Mouse (Mus musculus) forebrain, embryonic 11.5 days (tissue): ENCODE data around the gene Enpp1. TPM values are rescaled to one million over a fixed set of nuclear protein-coding genes. Genes with fewer than 3 reads are reported as not detected.
A peak's percentile ranks its signal among the peaks of the same experiment; 100 is the strongest.

Source experiments
- ATAC-seq: fragments of 200-750 bp; cut with Nextera tagmentation; replicated peaks from 2 replicates; pipeline ENCODE4 v1.8.0; 2017; ENCODE audit warnings: moderate TSS enrichment; ENCODE audit not compliant: low FRiP score
- DNase-seq: peaks from one replicate; pipeline ENCODE4 v3.0.0-alpha.2; 2017; ENCODE audit warnings: low spot score
- H3K27ac ChIP-seq: fragments of 300-500 bp; sonication (generic); 2 replicates; pipeline ENCODE4 v1.5.1; 2014; ENCODE audit warnings: low read depth, low read length
- H3K27me3 ChIP-seq: fragments of 300-500 bp; sonication (generic); 2 replicates; pipeline ENCODE4 v1.6.1; 2014; ENCODE audit warnings: mild to moderate bottlenecking, low read length, mixed read lengths; ENCODE audit not compliant: control insufficient read depth, insufficient read depth
- H3K36me3 ChIP-seq: fragments of 300-500 bp; sonication (generic); 2 replicates; pipeline ENCODE4 v1.6.1; 2014; ENCODE audit warnings: mild to moderate bottlenecking, low read length, moderate library complexity, mixed read lengths; ENCODE audit not compliant: control insufficient read depth, insufficient read depth
- H3K4me1 ChIP-seq: fragments of 300-500 bp; sonication (generic); replicated peaks from 2 replicates; pipeline ENCODE4 v1.6.1; 2014; ENCODE audit warnings: low read length, mixed read lengths; ENCODE audit not compliant: control insufficient read depth, insufficient read depth
- H3K4me2 ChIP-seq: fragments of 300-500 bp; sonication (generic); 2 replicates; pipeline ENCODE4 v1.6.1; 2014; ENCODE audit warnings: low read depth, mild to moderate bottlenecking, low read length, moderate library complexity, mixed read lengths; ENCODE audit not compliant: severe bottlenecking
- H3K4me3 ChIP-seq: fragments of 300-500 bp; sonication (generic); 2 replicates; pipeline ENCODE4 v1.5.1; 2014; ENCODE audit warnings: low read depth, low read length
- H3K9ac ChIP-seq: fragments of 300-500 bp; sonication (generic); 2 replicates; pipeline ENCODE4 v1.6.1; 2014; ENCODE audit warnings: low read length
- H3K9me3 ChIP-seq: fragments of 300-500 bp; sonication (generic); 2 replicates; pipeline ENCODE4 v1.6.1; 2016; ENCODE audit warnings: low read length, mixed read lengths; ENCODE audit not compliant: control insufficient read depth
- WGBS: fragments of 180-500 bp; shearing (Covaris S2); extraction: QIAGEN DNeasy Blood & Tissue Kit; methylation state at CpG from one replicate; pipeline ENCODE4 v1.1.7; 2014; 5-methylcytosine and 5-hydroxymethylcytosine counted together
- polyA plus RNA-seq: library from polyadenylated mRNA; unstranded; fragments of >200 nt; fragmentation: Nextera tagmentation; extraction: Ambion mirVana; gene quantifications from 2 replicates; pipeline ENCODE4 v1.2.1, GENCODE M21; 2014

Gene Enpp1
- 0.71 and 0.89 TPM in 2 replicates for polyA plus RNA-seq

DNA sequence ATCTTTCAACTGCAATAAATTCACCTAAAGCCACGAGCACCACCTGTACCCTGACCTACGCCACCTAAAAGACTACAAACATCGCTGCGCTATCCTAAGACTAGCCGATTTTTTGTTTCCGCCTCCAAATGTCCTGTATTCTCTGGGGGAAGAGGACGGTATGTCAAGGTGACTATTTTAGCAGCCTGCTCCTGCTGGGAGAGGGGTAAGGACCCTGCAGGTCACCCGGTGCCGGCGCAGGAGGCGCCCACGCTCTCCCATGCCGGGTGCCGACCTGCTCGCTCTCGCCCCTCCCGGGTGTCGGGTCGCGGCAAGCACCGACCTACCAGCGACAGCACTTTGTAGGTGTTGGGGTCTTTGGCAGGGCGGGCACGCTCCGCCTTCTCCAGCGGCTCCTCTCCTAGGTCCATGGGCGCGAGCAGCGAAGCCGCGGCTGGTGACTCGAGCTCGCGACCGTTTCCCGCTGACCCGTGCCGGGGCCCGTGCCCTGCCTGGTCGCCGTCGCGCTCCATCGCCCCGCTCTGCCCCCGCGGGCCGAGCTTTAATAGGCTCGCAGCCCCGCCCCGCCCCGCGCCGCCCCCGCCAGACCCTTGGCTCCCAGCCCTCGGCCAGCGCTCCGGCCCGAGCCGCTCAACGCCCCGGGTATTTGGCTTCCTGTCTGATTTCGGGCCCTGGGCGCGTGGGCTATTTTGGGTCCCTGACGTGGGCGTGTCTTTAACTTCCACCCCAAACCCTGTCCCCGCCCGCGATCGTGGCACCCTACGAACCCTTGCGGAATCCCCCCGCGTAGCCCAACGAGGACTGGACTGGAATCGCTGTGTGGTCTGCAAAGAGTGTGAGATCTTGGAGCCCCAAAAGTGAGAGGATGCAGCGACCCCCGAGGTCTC, at the start of gene Enpp1:
Gene Enpp1, minus strand, starts transcription at position 680 of the 887 bp plus-strand sequence.
- Histone ChIP-seq H3K36me3 (no peaks in the 10 kb centered on the region), H3K4me2 (peak within 1 kb of the TSS; percentile 99), H3K9me3 (no peaks in the 10 kb centered on the region), H3K4me3 (peak within 1 kb of the TSS; percentile 59), H3K27me3 (peaks cover 7% of the 10 kb centered on the region; the same call in 1 of the 2 replicates), H3K27ac (no peak within 1 kb of the TSS), H3K9ac (peak within 1 kb of the TSS; percentile 55), H3K4me1 (no peaks in the 10 kb centered on the region; the same call in 1 of the 2 replicates)
- WGBS, result under 1% methylated on average over 79 of the region's 79 CpGs
- DNase-seq (peak; percentile 76), ATAC-seq (peak; percentile 73)

DNA sequence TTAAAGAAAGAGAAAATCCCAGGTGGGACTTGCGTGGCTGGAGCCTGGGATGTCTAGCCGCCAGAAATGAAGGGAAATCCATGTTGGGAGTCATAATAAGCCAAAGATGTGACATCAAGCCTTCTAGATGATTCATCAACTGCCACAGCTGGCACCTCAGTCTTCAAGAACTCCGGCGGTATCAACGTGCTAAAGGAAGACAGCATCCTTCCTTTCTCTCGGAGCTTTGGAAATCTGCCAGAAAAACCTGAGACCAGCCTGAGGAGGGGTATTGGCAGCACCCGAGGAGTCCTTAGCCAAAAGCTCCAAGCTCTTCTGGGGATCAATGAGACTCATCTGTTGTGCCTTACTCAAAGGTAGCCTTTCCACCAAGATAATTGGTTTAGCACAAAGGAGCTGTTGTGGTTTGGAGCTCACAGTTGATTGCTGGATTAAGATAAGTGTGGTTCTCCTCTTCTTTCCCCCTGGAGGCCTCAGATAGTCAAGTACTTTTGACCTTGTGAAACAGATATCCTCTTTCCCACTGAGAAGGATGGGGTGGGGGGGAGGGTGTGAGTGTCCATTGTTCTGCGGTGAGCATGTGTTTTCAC, 46.5 kb upstream of the Enpp1 start:
- Histone ChIP-seq H3K4me2 (no peak overlapping the region), H3K9me3 (no peaks in the 10 kb centered on the region), H3K36me3 (no peaks in the 10 kb centered on the region), H3K27ac (no peak overlapping the region), H3K9ac (no peak overlapping the region), H3K4me3 (no peak overlapping the region), H3K27me3 (no peaks in the 10 kb centered on the region), H3K4me1 (peaks cover 7% of the 10 kb centered on the region)
- DNase-seq (no peak), ATAC-seq (no peak)
- WGBS, result 62% methylated on average over 8 of the region's 8 CpGs

DNA sequence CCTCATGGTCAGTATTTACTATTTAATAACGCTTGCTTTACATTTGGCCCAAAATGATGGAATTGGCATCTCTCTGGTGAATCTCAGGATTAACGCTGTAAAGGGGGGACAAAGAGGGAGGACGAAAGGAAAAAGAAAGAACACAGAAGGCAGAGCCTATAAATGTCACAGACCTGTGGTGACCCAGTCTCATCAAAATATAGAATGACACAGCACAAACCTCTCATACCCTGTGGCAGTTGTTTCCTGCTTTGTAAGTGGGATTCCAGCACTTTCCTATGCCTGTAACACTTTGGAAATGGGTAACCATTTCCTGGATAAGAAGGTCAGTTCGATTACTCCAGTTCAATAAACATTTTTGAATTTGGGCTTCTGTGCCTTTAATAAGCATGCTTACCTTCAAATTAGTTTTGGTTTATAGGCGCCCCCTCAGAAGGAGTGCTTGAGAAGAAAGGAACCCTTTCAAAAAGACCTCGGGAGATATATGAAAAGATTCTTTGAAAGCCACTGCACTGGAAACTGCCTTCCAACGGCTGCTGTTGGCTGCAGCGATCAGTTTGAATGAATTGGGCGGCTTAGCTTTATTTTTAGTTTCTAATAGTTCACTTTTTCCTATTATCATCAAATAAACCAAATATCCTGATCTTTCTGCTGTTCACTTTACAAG, 43.0 kb upstream of the Enpp1 start:
- no peak overlapping the region for H3K4me3 ChIP-seq
- DNase-seq, result no peak
- peak; percentile 55 for ATAC-seq

DNA sequence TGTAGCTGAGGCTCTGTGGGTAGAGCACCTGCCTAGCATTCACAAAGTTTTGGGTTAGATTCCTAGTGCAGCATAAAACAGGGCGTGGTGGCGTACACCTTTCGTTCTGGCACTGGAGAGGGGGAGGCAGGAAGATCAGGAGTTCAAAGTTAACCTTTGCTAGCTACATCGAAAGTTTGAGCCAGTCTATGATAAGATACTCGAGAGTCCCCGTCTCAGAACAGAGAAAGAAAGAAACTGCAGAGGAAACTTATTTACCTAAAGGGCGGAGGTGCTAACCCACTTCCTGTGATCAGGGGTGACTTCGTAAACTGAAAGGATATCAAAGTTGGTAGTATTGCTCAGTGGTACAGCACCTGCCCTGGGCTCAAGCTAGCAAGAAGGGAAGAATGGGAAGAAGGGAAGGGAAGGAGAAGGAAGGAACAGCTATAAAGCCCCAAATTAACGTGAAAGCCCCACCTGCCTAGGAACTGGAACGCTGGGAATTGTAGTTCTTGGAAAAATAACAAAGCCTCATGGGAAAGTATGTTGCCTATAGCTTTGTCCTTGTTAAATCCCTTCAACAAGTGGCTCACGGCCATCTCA, 42.4 kb upstream of the Enpp1 start:
- no peak for DNase-seq
- Histone ChIP-seq H3K9ac (no peak overlapping the region; the same call in 1 of the 2 replicates), H3K4me1 (peaks cover 7% of the 10 kb centered on the region), H3K4me2 (peak overlapping the region; percentile 35; the same call in 1 of the 2 replicates), H3K27ac (no peak overlapping the region), H3K27me3 (no peaks in the 10 kb centered on the region), H3K4me3 (peak overlapping the region; percentile 15; the same call in 1 of the 2 replicates), H3K9me3 (no peaks in the 10 kb centered on the region), H3K36me3 (no peaks in the 10 kb centered on the region)
- 53% methylated on average over 11 of the region's 11 CpGs for WGBS
- peak; percentile 67; the same call in 1 of the 2 replicates for ATAC-seq

More for the DNA sequence above, 43.0 kb upstream of the Enpp1 start:
- no peaks in the 10 kb centered on the region for H3K36me3 ChIP-seq
- 24% methylated on average over 9 of the region's 9 CpGs for WGBS
- H3K27me3 ChIP-seq, result no peaks in the 10 kb centered on the region
- H3K9me3 ChIP-seq, result no peaks in the 10 kb centered on the region
- H3K9ac ChIP-seq, result no peak overlapping the region
- peaks cover 7% of the 10 kb centered on the region for H3K4me1 ChIP-seq
- H3K4me2 ChIP-seq, result peak overlapping the region; percentile 35
- no peak overlapping the region; the same call in 1 of the 2 replicates for H3K27ac ChIP-seq

DNA sequence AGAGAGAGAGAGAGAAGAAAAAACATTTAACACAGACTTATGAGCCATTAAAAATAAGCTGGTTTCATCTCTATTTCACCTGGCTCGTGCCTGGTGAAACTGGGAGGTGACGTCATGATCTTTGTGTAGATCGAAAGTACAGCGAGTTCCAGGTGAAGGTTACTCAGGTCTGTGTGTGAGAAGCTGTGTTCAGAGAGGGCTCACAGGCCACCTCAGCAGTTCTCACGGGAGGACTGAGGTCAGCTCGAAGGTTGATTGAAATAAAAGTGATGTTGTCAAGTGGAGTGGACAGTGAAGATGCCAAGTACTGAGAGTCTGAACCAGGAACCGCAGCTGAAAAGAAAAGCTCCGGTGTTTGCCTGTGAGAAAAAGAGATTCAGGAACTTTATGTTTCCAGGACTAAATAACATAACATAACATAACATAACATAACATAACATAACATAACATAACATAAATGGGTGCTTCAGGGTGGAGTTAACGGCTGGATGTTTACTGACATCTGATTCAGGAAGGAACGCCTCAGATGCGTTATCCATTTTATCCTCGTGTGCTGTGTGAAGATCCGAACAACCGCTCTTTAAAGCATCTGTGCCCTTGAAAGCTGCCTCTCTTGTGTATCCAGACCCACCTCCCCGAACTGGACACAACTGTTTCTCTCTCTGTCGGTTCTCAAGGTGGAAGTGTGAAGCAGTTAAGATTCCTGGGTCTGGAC, 41.7 kb upstream of the Enpp1 start:
- Histone ChIP-seq H3K4me2 (peak overlapping the region; percentile 35; the same call in 1 of the 2 replicates), H3K4me1 (peaks cover 7% of the 10 kb centered on the region), H3K4me3 (peak overlapping the region; percentile 15; the same call in 1 of the 2 replicates), H3K9ac (no peak overlapping the region), H3K9me3 (no peaks in the 10 kb centered on the region), H3K27ac (no peak overlapping the region), H3K27me3 (no peaks in the 10 kb centered on the region), H3K36me3 (no peaks in the 10 kb centered on the region)
- ATAC-seq, result no peak
- 74% methylated on average over 16 of the region's 16 CpGs for WGBS
- DNase-seq, result no peak

DNA sequence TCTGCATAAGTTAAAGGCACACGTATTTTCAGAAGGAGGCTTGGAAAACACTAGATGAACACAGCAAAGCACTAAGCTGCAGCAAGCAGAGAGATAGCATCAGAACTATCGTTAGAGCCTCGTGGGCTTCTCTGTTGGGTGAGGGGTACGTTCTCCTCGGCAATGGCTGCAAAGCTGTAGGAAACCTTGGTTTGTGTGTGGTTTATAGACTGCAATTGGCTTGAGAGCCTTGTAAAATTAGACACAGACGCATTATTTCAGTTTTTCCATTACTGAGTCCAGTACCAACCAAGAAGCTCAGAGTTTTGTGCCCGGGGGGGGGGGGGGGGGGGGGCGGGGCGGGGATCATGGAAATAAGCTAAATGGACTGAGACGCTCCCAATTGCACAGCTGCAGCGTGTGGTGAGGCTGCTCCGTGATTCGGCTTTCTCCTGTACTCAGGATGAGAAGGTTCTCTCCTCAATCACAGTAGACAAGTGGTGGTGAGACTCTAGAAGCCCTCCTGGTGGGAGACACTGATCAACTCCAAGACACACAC, 31.1 kb upstream of the Enpp1 start:
- H3K4me3 ChIP-seq, result no peak overlapping the region
- H3K4me1 ChIP-seq, result no peaks in the 10 kb centered on the region
- no peaks in the 10 kb centered on the region for H3K36me3 ChIP-seq
- no peak overlapping the region for H3K4me2 ChIP-seq
- H3K9me3 ChIP-seq, result no peaks in the 10 kb centered on the region
- DNase-seq (no peak), ATAC-seq (no peak)
- no peak overlapping the region for H3K27ac ChIP-seq
- no peak overlapping the region for H3K9ac ChIP-seq
- 92% methylated on average over 10 of the region's 13 CpGs for WGBS
- H3K27me3 ChIP-seq, result no peaks in the 10 kb centered on the region

DNA sequence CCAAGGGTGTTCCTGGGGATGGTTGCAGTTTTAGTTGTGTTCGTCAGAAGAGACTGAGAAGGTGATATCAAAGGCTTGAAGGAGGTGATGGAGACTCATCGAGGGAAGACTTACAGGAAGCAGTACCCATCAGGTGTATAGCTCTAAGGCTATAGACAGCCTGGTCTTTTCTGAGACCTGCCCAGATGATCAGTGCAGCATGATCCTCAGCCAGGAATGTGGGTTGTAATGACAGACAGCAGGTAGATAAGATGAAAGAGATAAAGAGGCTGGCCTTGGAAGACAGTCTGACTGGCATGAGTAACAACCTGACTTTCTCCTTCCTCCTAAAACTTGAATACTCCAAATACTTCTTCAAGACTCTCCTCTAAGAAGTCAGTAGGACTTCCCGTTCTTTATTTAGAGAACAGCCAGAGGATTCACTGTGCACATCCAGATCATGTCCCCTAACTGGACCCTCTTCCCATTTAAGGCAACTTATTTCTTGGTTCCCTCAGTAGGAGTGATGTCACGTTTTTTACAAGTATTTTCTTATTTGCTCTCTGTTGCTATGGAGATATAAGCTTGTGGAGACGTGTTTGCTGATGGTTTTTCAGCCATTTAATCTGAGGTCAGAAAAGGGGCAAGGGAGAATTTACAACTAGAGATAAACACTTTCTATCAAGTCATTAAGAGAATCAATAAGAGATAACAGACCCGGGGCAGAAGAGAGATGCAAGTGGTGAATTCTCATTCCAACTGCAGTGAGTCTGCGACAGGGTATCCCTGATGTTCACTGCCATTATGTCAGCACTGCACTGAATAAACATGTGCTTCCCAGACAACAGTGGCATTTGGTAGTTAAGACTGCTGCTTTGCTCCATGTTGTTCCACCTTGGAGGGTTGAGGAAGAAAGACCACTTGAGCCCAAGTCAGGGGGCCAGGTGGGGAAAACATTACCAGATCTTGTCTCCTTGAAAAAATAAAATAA, 29.6 kb upstream of the Enpp1 start:
- H3K9ac ChIP-seq, result no peak overlapping the region
- no peaks in the 10 kb centered on the region for H3K36me3 ChIP-seq
- H3K27ac ChIP-seq, result no peak overlapping the region
- H3K9me3 ChIP-seq, result no peaks in the 10 kb centered on the region
- H3K4me3 ChIP-seq, result no peak overlapping the region
- no peaks in the 10 kb centered on the region for H3K27me3 ChIP-seq
- no peak overlapping the region for H3K4me2 ChIP-seq
- WGBS, result 79% methylated on average over 7 of the region's 7 CpGs
- H3K4me1 ChIP-seq, result no peaks in the 10 kb centered on the region
- ATAC-seq (no peak), DNase-seq (no peak)
